ENCODE assay signal across 24 mouse cellular contexts in the genomic region with DNA sequence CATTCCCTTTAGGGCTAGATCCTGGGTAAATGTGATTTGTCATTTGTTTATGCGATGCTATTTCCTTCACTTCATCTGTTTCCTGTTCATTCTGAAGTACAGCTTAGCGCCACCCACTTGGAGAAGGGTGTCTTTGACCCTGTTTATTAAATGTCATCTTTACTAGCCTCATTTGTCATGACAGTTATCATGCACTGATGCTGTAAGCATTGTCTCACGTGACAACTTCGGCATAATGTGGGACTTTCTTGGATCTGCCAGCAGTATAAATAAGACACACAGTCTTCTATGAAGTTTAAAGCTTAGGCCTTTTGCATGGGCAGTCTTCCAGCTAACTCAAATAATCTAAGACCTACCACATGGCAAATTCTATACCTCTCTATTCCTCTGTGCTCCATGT.
"Had no signal": no experiment of that assay in that cellular context is flagged by ENCODE, and none has a peak within 500 bp of the region (broad histone marks: within the 10 kb centered on the region; RNA-seq: fewer than 3 reads in every experiment).

No protein-coding gene starts in this region.

- H3K4me1 ChIP-seq: heart, embryonic 10.5 days; heart, embryonic 12.5 days; hindbrain, embryonic 10.5 days; hindbrain, embryonic 12.5 days; limb, embryonic 12.5 days had no signal

- DNase-seq: gastrocnemius, adult 2 months; gastrocnemius, postnatal 10 days; gastrocnemius, postnatal 25 days; heart, adult 18-20 months; heart, postnatal 10 days; heart, postnatal 4 days; kidney, adult 18-20 months; kidney, adult 8-10 months; kidney, postnatal 25 days; kidney, postnatal 4 days had no signal

- H3K9ac ChIP-seq: heart, embryonic 12.5 days; hindbrain, embryonic 12.5 days; hindbrain, embryonic 14.5 days; intestine, embryonic 15.5 days; limb, embryonic 12.5 days had no signal

- H3K27ac ChIP-seq: gastrocnemius, adult 2 months; heart, embryonic 10.5 days; hindbrain, embryonic 10.5 days; hindbrain, embryonic 12.5 days; hindbrain, embryonic 14.5 days; intestine, embryonic 15.5 days; layer of hippocampus, adult 2 months; left cerebral cortex, adult 2 months; limb, embryonic 10.5 days; limb, embryonic 12.5 days had no signal

- H3K9me3 ChIP-seq: heart, embryonic 10.5 days; heart, embryonic 12.5 days; hindbrain, embryonic 10.5 days; hindbrain, embryonic 12.5 days; intestine, embryonic 15.5 days; limb, embryonic 10.5 days; limb, embryonic 12.5 days had no signal

- H3K4me2 ChIP-seq: heart, embryonic 12.5 days; hindbrain, embryonic 12.5 days; hindbrain, embryonic 14.5 days; intestine, embryonic 15.5 days; limb, embryonic 12.5 days had no signal

- H3K27me3 ChIP-seq: heart, embryonic 12.5 days; hindbrain, embryonic 12.5 days; intestine, embryonic 15.5 days; limb, embryonic 12.5 days had no signal

- ATAC-seq: forebrain, embryonic 16.5 days; hindbrain, embryonic 16.5 days; inflammation-experienced regulatory T-cells, adult 6 months; intestine, embryonic 15.5 days; intestine, postnatal 0 days had no signal

- H3K36me3 ChIP-seq: heart, embryonic 10.5 days; heart, embryonic 12.5 days; hindbrain, embryonic 10.5 days; hindbrain, embryonic 12.5 days; intestine, embryonic 15.5 days; limb, embryonic 10.5 days; limb, embryonic 12.5 days had no signal

- H3K4me3 ChIP-seq: gastrocnemius, adult 2 months; heart, embryonic 10.5 days; heart, embryonic 12.5 days; hindbrain, embryonic 10.5 days; hindbrain, embryonic 12.5 days; intestine, embryonic 15.5 days; layer of hippocampus, adult 2 months; left cerebral cortex, adult 2 months; limb, embryonic 10.5 days; limb, embryonic 12.5 days had no signal
